Mouse (Mus musculus): ENCODE results near the gene Trim72. TPM values are rescaled to one million over a fixed set of nuclear protein-coding genes. Genes with fewer than 3 reads are reported as not detected.

Gene Trim72
- 0.24 and 0.90 TPM in 2 replicates for polyA plus RNA-seq (2012; rRNA removed; ENCODE audit: low replicate concordance)

GRCm38 (mm10) chr7:128003688-128004087 is at the start of gene Trim72:
Gene Trim72 (plus strand): TSS chr7:128003949.

GRCm38 (mm10) chr7:127967004-127967921 is 36.5 kb upstream of the Trim72 start, which contains the start of gene Fus:
Gene Fus (plus strand): TSS chr7:127967457.

GRCm38 (mm10) chr7:127993341-127993977 is 10.3 kb upstream of the Trim72 start, which contains the start of gene Pycard:
Gene Pycard (minus strand): TSS chr7:127993867.

Other genes with a start within 250 kb of the Trim72 start
- gene Orai3, start 234.1 kb upstream of the Trim72 start, polyA plus RNA-seq (2012; rRNA removed; ENCODE audit: low replicate concordance) = 41.3 and 59.8 TPM in 2 replicates
- 9.2 and 15.6 TPM in 2 replicates for gene Setd1a, start 227.3 kb upstream of the Trim72 start, polyA plus RNA-seq (2012; rRNA removed; ENCODE audit: low replicate concordance)
- gene Gm49388, start 218.3 kb upstream of the Trim72 start, polyA plus RNA-seq (2012; rRNA removed; ENCODE audit: low replicate concordance) = not detected in 2 replicates
- 116 and 139 TPM in 2 replicates for gene Hsd3b7, start 203.3 kb upstream of the Trim72 start, polyA plus RNA-seq (2012; rRNA removed; ENCODE audit: low replicate concordance)
- 93.0 and 101 TPM in 2 replicates for gene Stx4a, start 179.7 kb upstream of the Trim72 start, polyA plus RNA-seq (2012; rRNA removed; ENCODE audit: low replicate concordance)
- gene Stx1b, start 179.4 kb upstream of the Trim72 start, polyA plus RNA-seq (2012; rRNA removed; ENCODE audit: low replicate concordance) = 26.2 and 31.8 TPM in 2 replicates
- 12.4 and 27.7 TPM in 2 replicates for gene Zfp646, start 127.7 kb upstream of the Trim72 start, polyA plus RNA-seq (2012; rRNA removed; ENCODE audit: low replicate concordance)
- gene Zfp668, start 127.1 kb upstream of the Trim72 start, polyA plus RNA-seq (2012; rRNA removed; ENCODE audit: low replicate concordance) = 4.4 and 8.0 TPM in 2 replicates
- gene Prss53, start 113.0 kb upstream of the Trim72 start, polyA plus RNA-seq (2012; rRNA removed; ENCODE audit: low replicate concordance) = 3.2 and 5.8 TPM in 2 replicates
- not detected in 2 replicates for gene Gm21974, start 108.5 kb upstream of the Trim72 start, polyA plus RNA-seq (2012; rRNA removed; ENCODE audit: low replicate concordance)
- 258 and 271 TPM in 2 replicates for gene Vkorc1, start 108.3 kb upstream of the Trim72 start, polyA plus RNA-seq (2012; rRNA removed; ENCODE audit: low replicate concordance)
- 153 and 162 TPM in 2 replicates for gene Bckdk, start 99.9 kb upstream of the Trim72 start, polyA plus RNA-seq (2012; rRNA removed; ENCODE audit: low replicate concordance)
- gene Kat8, start 91.4 kb upstream of the Trim72 start, polyA plus RNA-seq (2012; rRNA removed; ENCODE audit: low replicate concordance) = 17.5 and 22.7 TPM in 2 replicates
- gene Prss8, start 73.8 kb upstream of the Trim72 start, polyA plus RNA-seq (2012; rRNA removed; ENCODE audit: low replicate concordance) = 0.29 and 50.1 TPM in 2 replicates
- gene Prss36, start 57.2 kb upstream of the Trim72 start, polyA plus RNA-seq (2012; rRNA removed; ENCODE audit: low replicate concordance) = 27.9 and 44.9 TPM in 2 replicates
- gene Fus, start 36.5 kb upstream of the Trim72 start, polyA plus RNA-seq (2012; rRNA removed; ENCODE audit: low replicate concordance) = 242 and 409 TPM in 2 replicates
- 16.0 and 64.4 TPM in 2 replicates for gene Pycard, start 10.1 kb upstream of the Trim72 start, polyA plus RNA-seq (2012; rRNA removed; ENCODE audit: low replicate concordance)
- 22.6 and 22.9 TPM in 2 replicates for gene Itgam, start 58.7 kb downstream of the Trim72 start, polyA plus RNA-seq (2012; rRNA removed; ENCODE audit: low replicate concordance)
- 0.04 and 0.09 TPM in 2 replicates for gene Gm49368, start 58.7 kb downstream of the Trim72 start, polyA plus RNA-seq (2012; rRNA removed; ENCODE audit: low replicate concordance)
- 4.9 and 10.0 TPM in 2 replicates for gene Itgax, start 125.6 kb downstream of the Trim72 start, polyA plus RNA-seq (2012; rRNA removed; ENCODE audit: low replicate concordance)
- gene Itgad, start 150.4 kb downstream of the Trim72 start, polyA plus RNA-seq (2012; rRNA removed; ENCODE audit: low replicate concordance) = 0.46 and 0.57 TPM in 2 replicates
- 0.67 and 1.5 TPM in 2 replicates for gene Cox6a2, start 202.4 kb downstream of the Trim72 start, polyA plus RNA-seq (2012; rRNA removed; ENCODE audit: low replicate concordance)
- gene Armc5, start 233.4 kb downstream of the Trim72 start, polyA plus RNA-seq (2012; rRNA removed; ENCODE audit: low replicate concordance) = 22.2 and 38.8 TPM in 2 replicates
- 3.4 and 4.6 TPM in 2 replicates for gene 9130023H24Rik, start 234.1 kb downstream of the Trim72 start, polyA plus RNA-seq (2012; rRNA removed; ENCODE audit: low replicate concordance)
- 56.0 and 218 TPM in 2 replicates for gene Tgfb1i1, start 242.9 kb downstream of the Trim72 start, polyA plus RNA-seq (2012; rRNA removed; ENCODE audit: low replicate concordance)